Mouse (Mus musculus): ENCODE results near the gene Nhlrc4. TPM values are rescaled to one million over a fixed set of nuclear protein-coding genes. Genes with fewer than 3 reads are reported as not detected.

Gene Nhlrc4
- polyA plus RNA-seq, 1 experiment = not detected

- DNase-seq (ENCODE audit: low spot score) = no peak
Measured at GRCm38 (mm10) chr17:25925348-25925747, 19.4 kb downstream of the Nhlrc4 start.

GRCm38 (mm10) chr17:25922120-25922519 is 22.6 kb downstream of the Nhlrc4 start:
- no peak for DNase-seq (ENCODE audit: low spot score)

- DNase-seq (ENCODE audit: low spot score) = peak; percentile 100
Measured at GRCm38 (mm10) chr17:25919786-25920642, 24.7 kb downstream of the Nhlrc4 start.

- peak; percentile 50 for DNase-seq (ENCODE audit: low spot score)
Measured at GRCm38 (mm10) chr17:25919144-25919785, 25.5 kb downstream of the Nhlrc4 start, which contains the start of gene Rab40c. Gene Rab40c (minus strand): TSS chr17:25919727.

- no peak for DNase-seq (ENCODE audit: low spot score)
Measured at GRCm38 (mm10) chr17:25918037-25918750, 26.6 kb downstream of the Nhlrc4 start.

- DNase-seq (ENCODE audit: low spot score) = no peak
Measured at GRCm38 (mm10) chr17:25916931-25917647, 27.7 kb downstream of the Nhlrc4 start.

GRCm38 (mm10) chr17:25914295-25914694 is 30.5 kb downstream of the Nhlrc4 start:
- no peak for DNase-seq (ENCODE audit: low spot score)

- DNase-seq (ENCODE audit: low spot score) = no peak
Measured at GRCm38 (mm10) chr17:25913877-25914275, 30.9 kb downstream of the Nhlrc4 start.

- no peak for DNase-seq (ENCODE audit: low spot score)
Measured at GRCm38 (mm10) chr17:25913186-25913876, 31.4 kb downstream of the Nhlrc4 start.

- no peak for DNase-seq (ENCODE audit: low spot score)
Measured at GRCm38 (mm10) chr17:25911816-25912215, 32.9 kb downstream of the Nhlrc4 start.

- no peak for DNase-seq (ENCODE audit: low spot score)
Measured at GRCm38 (mm10) chr17:25907640-25908039, 37.1 kb downstream of the Nhlrc4 start.

- DNase-seq (ENCODE audit: low spot score) = no peak
Measured at GRCm38 (mm10) chr17:25903061-25903460, 41.7 kb downstream of the Nhlrc4 start.

- DNase-seq (ENCODE audit: low spot score) = no peak
Measured at GRCm38 (mm10) chr17:25900193-25900592, 44.6 kb downstream of the Nhlrc4 start.

GRCm38 (mm10) chr17:25895891-25896290 is 48.9 kb downstream of the Nhlrc4 start:
- DNase-seq (ENCODE audit: low spot score) = no peak

- no peak for DNase-seq (ENCODE audit: low spot score)
Measured at GRCm38 (mm10) chr17:25895415-25895814, 49.3 kb downstream of the Nhlrc4 start.

- DNase-seq (ENCODE audit: low spot score) = no peak
Measured at GRCm38 (mm10) chr17:25893975-25894617, 50.7 kb downstream of the Nhlrc4 start.
